Mouse (Mus musculus) c-Kit-negative CD71-positive TER-119-positive erythroid progenitor cells, embryonic 14.5 days (primary cell): ENCODE data around the gene Atg14.
"Not testable (repeated sequence)": the region's sequence is repeated elsewhere in the genome, so short reads cannot be mapped to it uniquely, and the experiment has no call there.

ENCODE experiments used
- DNase-seq: peaks from one replicate; pipeline ENCODE4 v3.0.0-alpha.2; 2013; ENCODE audit warnings: low read depth, low spot score

Gene Atg14

GRCm38 (mm10) chr14:47544286-47544685, 26.2 kb downstream of the Atg14 start:
- no peak for DNase-seq

GRCm38 (mm10) chr14:47542283-47542682, 28.2 kb downstream of the Atg14 start:
- DNase-seq: no peak

- DNase-seq: no peak
These were observed 29.0 kb downstream of the Atg14 start for GRCm38 (mm10) chr14:47541325-47541948.

- no peak for DNase-seq
These were observed 35.4 kb downstream of the Atg14 start for GRCm38 (mm10) chr14:47535096-47535495.

- no peak for DNase-seq
These were observed 36.3 kb downstream of the Atg14 start for GRCm38 (mm10) chr14:47534176-47534525.

GRCm38 (mm10) chr14:47533365-47534175, 36.9 kb downstream of the Atg14 start:
- DNase-seq: peak; percentile 92

DNA sequence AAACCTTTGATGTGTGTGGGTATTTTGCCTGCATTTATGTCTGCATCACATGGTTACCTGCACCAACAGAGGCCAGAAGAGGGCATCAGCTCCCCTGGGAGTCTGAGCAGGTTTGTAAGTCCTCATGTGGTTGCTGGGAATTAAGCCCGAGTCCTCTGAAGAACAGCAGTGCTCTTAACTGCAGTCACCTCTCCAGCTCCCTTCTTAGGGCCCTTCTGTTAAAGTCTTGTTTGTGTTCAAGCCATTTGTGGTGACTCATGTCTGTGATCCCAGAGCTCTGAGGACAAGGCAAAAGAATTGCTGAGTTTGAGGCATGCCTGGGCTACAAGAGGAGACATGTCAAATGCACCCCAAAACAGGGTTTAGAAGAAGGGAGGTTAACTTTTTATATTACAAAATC, 38.0 kb downstream of the Atg14 start:
- DNase-seq: no peak

GRCm38 (mm10) chr14:47529592-47529991, 40.9 kb downstream of the Atg14 start:
- not testable (repeated sequence) for DNase-seq

GRCm38 (mm10) chr14:47529019-47529418, 41.4 kb downstream of the Atg14 start:
- DNase-seq: peak; percentile 73

- no peak for DNase-seq
These were observed 42.2 kb downstream of the Atg14 start for GRCm38 (mm10) chr14:47528293-47528692.

- DNase-seq: no peak
These were observed 42.6 kb downstream of the Atg14 start for GRCm38 (mm10) chr14:47527833-47528232.

DNA sequence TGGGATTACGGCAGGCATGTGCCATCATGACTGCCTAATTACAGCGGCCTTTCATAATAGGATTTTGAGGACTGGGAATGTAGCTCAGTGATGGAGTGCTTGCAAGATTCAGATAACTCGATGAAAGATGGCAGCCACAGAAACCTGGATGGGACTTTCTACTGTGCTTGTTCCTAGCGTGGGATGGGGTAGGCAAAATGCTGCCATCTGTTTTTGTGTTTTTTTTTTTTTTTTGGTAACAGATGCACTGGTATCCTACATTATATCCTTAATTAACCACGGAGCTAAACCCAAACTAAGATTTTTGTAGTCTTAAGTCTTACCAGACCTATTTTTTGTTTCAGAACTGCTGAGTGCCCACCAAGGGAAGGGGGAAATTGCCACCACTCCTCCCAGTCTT, 44.6 kb downstream of the Atg14 start:
- no peak for DNase-seq

- DNase-seq: no peak
These were observed 45.1 kb downstream of the Atg14 start for GRCm38 (mm10) chr14:47525374-47525773.

GRCm38 (mm10) chr14:47522301-47522700, 48.1 kb downstream of the Atg14 start:
- DNase-seq: peak; percentile 79

DNA sequence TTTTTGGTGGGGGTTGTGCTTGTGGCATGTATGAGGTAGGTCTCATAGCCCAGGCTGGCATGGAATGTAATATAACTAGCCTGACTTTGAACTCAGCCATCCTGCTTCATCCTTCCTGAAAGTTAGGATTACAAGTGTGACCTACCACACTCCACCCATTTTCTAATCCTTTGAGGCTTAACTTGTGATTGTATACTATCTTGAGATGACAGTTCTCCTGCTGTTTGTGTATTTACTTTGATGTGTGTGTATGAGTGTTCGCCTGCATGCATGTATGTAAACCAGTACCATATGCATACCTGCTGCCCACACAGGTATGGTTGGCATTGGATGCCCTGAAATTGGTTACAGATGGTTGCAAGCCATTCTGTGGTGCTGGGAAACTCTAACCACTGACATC, 48.8 kb downstream of the Atg14 start:
- DNase-seq: no peak

DNA sequence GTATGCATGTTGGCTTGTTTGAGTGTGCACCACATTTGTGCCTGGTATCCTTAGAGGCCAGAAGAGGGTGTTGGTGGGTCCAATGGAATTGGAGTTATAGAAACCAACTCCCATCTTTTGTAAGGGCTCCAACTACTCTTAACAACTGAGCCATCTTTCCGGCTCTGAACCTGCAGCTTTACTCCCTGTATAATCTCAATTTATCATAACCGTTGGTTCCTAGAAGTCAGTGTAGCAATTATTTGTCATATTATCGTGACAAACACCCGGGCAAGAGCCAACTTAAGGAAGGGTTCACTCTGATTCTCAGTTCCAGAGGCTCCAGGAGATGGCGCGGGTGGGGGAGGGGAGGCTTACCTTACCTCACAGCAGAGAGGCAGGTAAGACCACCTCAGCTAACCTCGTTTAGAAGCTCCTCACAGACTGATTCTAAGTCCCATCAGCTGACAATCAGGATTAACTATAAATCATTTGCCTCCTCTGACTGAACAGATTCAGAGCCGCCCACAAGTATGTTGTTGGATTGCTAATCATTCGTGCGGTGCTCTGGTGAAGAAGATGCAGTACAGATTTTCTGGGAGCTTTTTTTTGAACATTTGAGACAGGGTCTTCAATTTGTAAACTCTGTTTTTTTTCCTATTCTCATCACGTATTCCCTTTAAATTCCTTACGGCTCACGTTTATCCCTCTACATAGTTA, 49.5 kb downstream of the Atg14 start:
- no peak for DNase-seq

DNA sequence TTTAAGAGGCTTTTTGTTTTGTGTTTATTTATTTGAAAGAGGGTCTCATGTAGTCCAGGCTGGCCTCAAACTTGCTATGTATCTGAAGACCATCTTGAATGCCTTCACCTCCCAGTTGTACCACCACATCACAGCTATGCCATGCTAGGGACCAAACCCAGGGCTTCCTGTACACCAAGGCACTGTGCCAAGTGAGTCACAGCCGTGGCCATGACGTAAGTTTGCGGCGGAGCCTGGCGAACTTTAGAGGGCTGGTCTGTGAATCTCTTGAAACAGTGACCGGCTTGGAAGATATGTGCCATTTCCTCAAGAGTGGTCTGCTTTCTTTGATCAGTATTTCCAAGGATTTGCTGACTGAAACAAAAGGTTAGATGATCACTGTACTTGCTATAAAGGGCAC, 51.8 kb downstream of the Atg14 start:
- DNase-seq: no peak

DNA sequence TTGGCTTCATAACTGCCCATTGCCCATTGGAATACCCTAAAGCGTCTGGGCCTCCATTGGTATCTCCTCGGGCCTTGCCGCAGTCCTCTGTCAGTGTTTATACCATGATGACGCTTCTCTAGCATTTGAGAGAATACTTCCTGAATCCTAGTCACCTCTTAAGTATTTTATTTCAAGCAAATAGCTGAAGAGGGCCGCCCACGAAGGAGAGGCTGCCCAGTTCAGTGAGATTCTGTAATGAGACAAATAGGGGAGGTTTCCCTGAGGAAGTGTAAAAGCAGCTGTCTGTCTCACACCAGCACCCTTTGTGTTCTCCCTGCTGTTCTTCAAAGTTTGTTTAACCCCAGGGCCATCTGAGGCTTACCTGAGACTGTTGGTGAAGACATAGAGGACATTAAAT, 53.7 kb downstream of the Atg14 start:
- no peak for DNase-seq

- peak; percentile 83 for DNase-seq
These were observed 54.8 kb downstream of the Atg14 start for GRCm38 (mm10) chr14:47515636-47516035.

DNA sequence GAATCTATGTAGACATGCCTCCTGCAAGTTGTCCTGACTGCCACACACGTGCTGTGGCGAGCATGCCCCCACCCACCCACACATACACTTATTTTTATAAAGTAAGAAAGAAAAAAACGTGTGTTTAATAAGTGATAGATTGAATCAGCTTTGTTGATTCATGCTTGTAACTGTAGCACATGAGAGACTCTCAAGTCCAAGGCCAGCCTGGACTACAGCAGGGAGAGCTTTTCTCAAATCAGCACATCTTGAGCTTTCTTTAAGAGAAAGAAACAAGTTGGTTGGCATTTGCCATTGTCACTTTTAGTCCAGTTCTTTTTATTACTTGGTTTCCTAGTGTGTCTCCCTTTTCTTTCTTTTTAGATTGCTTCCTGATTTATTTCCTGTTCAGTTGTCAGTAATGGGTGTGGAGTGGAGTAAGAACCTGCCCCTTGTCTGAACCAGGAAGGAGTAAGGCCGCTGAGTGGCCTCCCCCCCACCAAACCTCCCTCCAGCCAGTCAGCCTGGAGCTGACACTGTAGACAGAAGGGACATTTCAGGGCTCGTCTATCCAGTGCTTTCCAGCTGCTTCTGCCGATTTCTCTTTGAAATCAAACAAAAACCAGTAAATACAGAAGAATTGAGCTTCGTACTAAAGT, 55.5 kb downstream of the Atg14 start:
- DNase-seq: no peak

DNA sequence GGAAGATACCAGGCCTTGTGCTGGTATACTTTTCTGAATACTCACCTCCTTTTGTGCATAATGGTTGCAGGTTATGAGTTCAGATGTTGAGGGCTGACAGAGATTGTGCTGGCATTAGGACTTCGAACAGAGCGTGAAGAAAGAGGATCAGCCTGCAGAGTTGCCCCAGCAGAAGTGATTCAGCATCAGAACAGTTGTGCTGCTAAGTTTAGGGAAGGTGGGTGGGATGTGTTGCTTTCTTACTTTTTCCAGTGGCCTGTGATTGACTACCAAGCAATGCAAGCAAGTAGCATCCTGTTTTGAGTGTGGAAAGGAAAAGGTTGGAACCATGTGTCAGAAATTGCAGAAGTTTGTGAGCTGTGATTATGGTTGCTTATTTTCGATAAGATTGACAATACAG, 56.8 kb downstream of the Atg14 start:
- no peak for DNase-seq

DNA sequence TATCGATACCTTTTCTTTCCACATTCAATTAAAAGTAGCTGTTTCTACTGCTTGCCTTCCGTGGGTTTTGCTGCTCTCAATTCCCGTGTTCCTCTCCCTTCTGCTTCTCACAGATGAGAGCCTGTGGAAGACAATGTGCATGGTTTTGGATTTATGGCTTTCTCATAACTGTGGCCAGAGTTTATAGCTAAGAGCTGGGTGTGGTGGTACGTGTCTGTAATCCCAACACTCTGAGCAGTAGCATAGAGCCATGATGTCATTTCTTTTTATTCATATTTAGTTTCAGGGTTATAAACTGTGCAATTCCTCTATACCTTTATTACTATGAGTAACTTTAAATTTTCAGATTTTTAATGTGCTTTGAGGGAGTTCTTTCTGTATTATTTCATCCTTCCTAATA, 60.2 kb downstream of the Atg14 start:
- DNase-seq: no peak
